Mouse (Mus musculus): ENCODE measurements around the gene Itsn2. TPM values are rescaled to one million over a fixed set of nuclear protein-coding genes. Genes with fewer than 3 reads are reported as not detected.

Gene Itsn2
- total and polyA plus RNA-seq, 3 experiments, result 27.9 to 48.1 (median 44.4) TPM

DNA sequence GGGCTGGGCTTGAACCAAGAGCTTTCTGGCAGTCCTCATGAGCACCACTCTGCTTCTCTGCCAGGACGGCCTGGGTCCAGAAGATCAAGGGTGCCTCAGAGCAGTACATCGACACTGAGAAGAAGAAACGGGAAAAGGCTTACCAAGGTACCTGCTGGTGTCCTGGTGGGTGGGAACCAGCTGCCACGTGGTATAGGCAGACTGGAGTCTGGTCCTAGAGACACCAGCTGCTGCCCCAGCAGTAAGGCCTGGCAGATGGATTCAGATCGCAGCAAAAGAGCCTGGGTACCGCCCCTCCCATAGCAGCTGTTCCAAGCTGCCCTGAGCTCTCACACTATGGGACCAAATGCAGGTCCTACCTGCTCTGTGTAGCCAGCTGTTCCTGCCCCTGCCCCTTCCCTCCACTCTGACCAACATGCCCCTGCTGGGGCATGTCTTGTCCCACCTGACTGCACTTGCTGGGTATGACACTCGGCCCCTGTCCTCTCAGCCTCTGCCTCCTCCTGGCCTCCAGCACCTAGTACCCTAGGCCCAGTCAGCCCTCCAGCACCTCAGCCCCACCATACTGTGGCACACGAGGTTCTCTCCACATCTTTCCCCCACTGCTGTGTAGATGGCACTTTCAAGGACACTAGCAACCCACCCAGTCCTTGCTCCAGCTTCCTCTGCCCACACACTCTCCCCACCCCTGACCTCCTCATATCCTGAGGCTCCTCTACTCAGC, 116.6 kb downstream of the Itsn2 start (continued):
- no peak for TF ChIP-seq JUN (IDR thresholded peaks at IDR 0.05; ENCODE audit: insufficient read depth, low read depth, low read length)

DNA sequence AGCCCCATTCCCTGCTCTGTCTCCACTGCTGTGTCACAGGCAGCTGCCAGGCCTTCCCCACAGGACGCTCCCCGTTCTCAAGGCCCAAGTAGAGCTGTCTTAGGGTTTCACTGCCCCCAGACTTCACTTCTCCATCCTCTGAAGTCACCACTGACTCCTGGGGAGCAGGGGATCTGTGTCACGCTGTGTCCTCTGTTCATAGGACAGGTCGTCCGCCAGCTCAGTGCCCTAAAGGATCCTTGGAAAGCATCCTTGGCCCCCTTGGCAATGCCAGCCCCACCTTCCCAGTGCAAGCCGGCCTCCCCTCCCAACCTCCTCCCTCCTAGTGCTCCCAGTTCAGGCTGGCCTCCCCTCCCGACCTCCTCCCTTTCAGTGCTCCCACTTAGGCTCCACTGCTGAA, 117.5 kb downstream of the Itsn2 start:
- dilution Hi-C loops (cut with MboI; ENCODE audit: extremely low pct_ligation_motif_present, extremely low pct_unique_long_range_greater_than_20kb, low sequenced_read_pairs) (no loop called here), in situ Hi-C loops (cut with MboI; ENCODE audit: low pct_ligation_motif_present, low pct_unique_long_range_greater_than_20kb, low sequenced_read_pairs) (no loop called here)
- Histone ChIP-seq H3K9ac (ENCODE audit: insufficient read depth, low read depth) (no peak overlapping the region), H3K9me3 (replicated peaks; ENCODE audit: low read length) (no peaks in the 10 kb centered on the region), H3K4me3 (replicated peaks in 1 of 3; ENCODE audit: low read depth in 2 of 3, low read length in 2 of 3, poor library complexity in 1 of 3) (no peak overlapping the region), H3K4me2 (ENCODE audit: insufficient read depth, low read depth, poor library complexity, severe bottlenecking) (no peak overlapping the region), H3K4me1 (ENCODE audit: control insufficient read depth in 1 of 2, insufficient read depth in 2 of 2) (no peaks in the 10 kb centered on the region), H3K79me2 (replicated peaks; ENCODE audit: control insufficient read depth, extremely low read depth, insufficient read depth, poor library complexity, severe bottlenecking) (no peaks in the 10 kb centered on the region), H3K27me3 (replicated peaks) (no peaks in the 10 kb centered on the region), H3K27ac (ENCODE audit: insufficient read depth, low read depth) (no peak overlapping the region), H3K36me3 (replicated peaks in 1 of 2; ENCODE audit: control insufficient read depth in 1 of 2, insufficient read depth in 1 of 2, low read length in 1 of 2) (peaks cover 52 to 84% of the 10 kb centered on the region in 2 experiments)
- no peak for TF ChIP-seq CHD2 (IDR thresholded peaks at IDR 0.05; ENCODE audit: low read length)
- no peak for TF ChIP-seq USF2 (conservative IDR thresholded peaks at IDR 0.05; ENCODE audit: low read depth, low read length)
- no peak for TF ChIP-seq RCOR1 (conservative IDR thresholded peaks at IDR 0.05; ENCODE audit: low read depth, low read length)
- no peak for TF ChIP-seq ZKSCAN1 (IDR thresholded peaks at IDR 0.05; ENCODE audit: borderline replicate concordance, low read depth, low read length)
- TF ChIP-seq CTCF (conservative IDR thresholded peaks at IDR 0.05 in 1 of 2, IDR thresholded peaks at IDR 0.05 in 1 of 2; ENCODE audit: low read depth in 2 of 2, low read length in 2 of 2), result no peak
- no peak for TF ChIP-seq RAD21 (IDR thresholded peaks at IDR 0.05; ENCODE audit: low read depth, low read length)
- no peak for TF ChIP-seq HCFC1 (IDR thresholded peaks at IDR 0.05; ENCODE audit: low read depth, low read length)
- TF ChIP-seq ZMIZ1 (IDR thresholded peaks at IDR 0.05; ENCODE audit: low read depth, low read length), result no peak
- DNase-seq (ENCODE audit: extremely low read depth), result no peak

- Histone ChIP-seq H3K4me2 (ENCODE audit: insufficient read depth, low read depth, poor library complexity, severe bottlenecking) (no peak overlapping the region), H3K9me3 (replicated peaks; ENCODE audit: low read length) (no peaks in the 10 kb centered on the region), H3K9ac (ENCODE audit: insufficient read depth, low read depth) (no peak overlapping the region), H3K36me3 (replicated peaks in 1 of 2; ENCODE audit: control insufficient read depth in 1 of 2, insufficient read depth in 1 of 2, low read length in 1 of 2) (peaks cover 36 to 66% of the 10 kb centered on the region in 2 experiments), H3K4me1 (ENCODE audit: control insufficient read depth in 1 of 2, insufficient read depth in 2 of 2) (peaks cover 0 to 6% of the 10 kb centered on the region in 2 experiments; a peak in 1 of 4 replicates), H3K4me3 (replicated peaks in 1 of 3; ENCODE audit: low read depth in 2 of 3, low read length in 2 of 3, poor library complexity in 1 of 3) (no peak overlapping the region), H3K79me2 (replicated peaks; ENCODE audit: control insufficient read depth, extremely low read depth, insufficient read depth, poor library complexity, severe bottlenecking) (no peaks in the 10 kb centered on the region), H3K27ac (ENCODE audit: insufficient read depth, low read depth) (no peak overlapping the region), H3K27me3 (replicated peaks) (no peaks in the 10 kb centered on the region)
- TF ChIP-seq PAX5 (IDR thresholded peaks at IDR 0.05; ENCODE audit: low read length), result no peak
- no peak for TF ChIP-seq CTCF (conservative IDR thresholded peaks at IDR 0.05 in 1 of 2, IDR thresholded peaks at IDR 0.05 in 1 of 2; ENCODE audit: low read depth in 2 of 2, low read length in 2 of 2)
- no peak for TF ChIP-seq ZKSCAN1 (IDR thresholded peaks at IDR 0.05; ENCODE audit: borderline replicate concordance, low read depth, low read length)
- no peak for TF ChIP-seq NELFE (IDR thresholded peaks at IDR 0.05; ENCODE audit: low read depth, low read length)
- no peak for TF ChIP-seq RAD21 (IDR thresholded peaks at IDR 0.05; ENCODE audit: low read depth, low read length)
- no peak for TF ChIP-seq RCOR1 (conservative IDR thresholded peaks at IDR 0.05; ENCODE audit: low read depth, low read length)
- no peak for TF ChIP-seq MYC (IDR thresholded peaks at IDR 0.05; ENCODE audit: low read depth, low read length)
- TF ChIP-seq CHD2 (IDR thresholded peaks at IDR 0.05; ENCODE audit: low read length), result no peak
- TF ChIP-seq HCFC1 (IDR thresholded peaks at IDR 0.05; ENCODE audit: low read depth, low read length), result no peak
- no peak for TF ChIP-seq TBP (conservative IDR thresholded peaks at IDR 0.05; ENCODE audit: low read depth, low read length)
- no peak for TF ChIP-seq NRF1 (IDR thresholded peaks at IDR 0.05; ENCODE audit: low read depth, low read length)
- TF ChIP-seq USF2 (conservative IDR thresholded peaks at IDR 0.05; ENCODE audit: low read depth, low read length), result no peak
- no peak for TF ChIP-seq JUN (IDR thresholded peaks at IDR 0.05; ENCODE audit: insufficient read depth, low read depth, low read length)
- TF ChIP-seq EP300 (IDR thresholded peaks at IDR 0.05; ENCODE audit: low read length), result no peak
- TF ChIP-seq BHLHE40 (IDR thresholded peaks at IDR 0.05; ENCODE audit: low read depth, low read length), result no peak
- TF ChIP-seq TCF12 (IDR thresholded peaks at IDR 0.05; ENCODE audit: low read depth, low read length), result no peak
- in situ Hi-C loops (cut with MboI; ENCODE audit: low pct_ligation_motif_present, low pct_unique_long_range_greater_than_20kb, low sequenced_read_pairs), result no loop called here
- DNase-seq (ENCODE audit: extremely low read depth), result no peak
- dilution Hi-C loops (cut with MboI; ENCODE audit: extremely low pct_ligation_motif_present, extremely low pct_unique_long_range_greater_than_20kb, low sequenced_read_pairs), result no loop called here
Observed at GRCm38 (mm10) chr12:4713361-4713760, 120.9 kb downstream of the Itsn2 start.
